Mouse (Mus musculus) erythroblast, adult 5-6 weeks (primary cell): ENCODE measurements around the gene Hmgcl. TPM values are rescaled to one million over a fixed set of nuclear protein-coding genes. Genes with fewer than 3 reads are reported as not detected.
A peak's percentile ranks its signal among the peaks of the same experiment; 100 is the strongest.

Source experiments
- ATAC-seq: replicated peaks from 2 replicates; pipeline ENCODE4 v1.8.0; 2016; ENCODE audit warnings: moderate number of reproducible peaks, mild to moderate bottlenecking, moderate TSS enrichment, inconsistent platforms; ENCODE audit not compliant: poor library complexity, low FRiP score, severe bottlenecking
- total RNA-seq, 2 experiments: library from RNA; stranded (forward) in 1 of 2; stranded (reverse) in 1 of 2; fragments of 150-400 nt in 1 of 2; fragments of 200-764, 138-1000 nt in 1 of 2; gene quantifications; 2 replicates each; pipeline versions ENCODE4 v1.2.3 to v1.2.4; 2015 to 2017; ENCODE audit warnings: low replicate concordance in 2 of 2

Hmgcl gene
- total RNA-seq (2015; ENCODE audit: low replicate concordance) (17.3 and 45.4 TPM in 2 replicates), total RNA-seq (2017; ENCODE audit: low replicate concordance) (15.6 and 15.8 TPM in 2 replicates)

DNA sequence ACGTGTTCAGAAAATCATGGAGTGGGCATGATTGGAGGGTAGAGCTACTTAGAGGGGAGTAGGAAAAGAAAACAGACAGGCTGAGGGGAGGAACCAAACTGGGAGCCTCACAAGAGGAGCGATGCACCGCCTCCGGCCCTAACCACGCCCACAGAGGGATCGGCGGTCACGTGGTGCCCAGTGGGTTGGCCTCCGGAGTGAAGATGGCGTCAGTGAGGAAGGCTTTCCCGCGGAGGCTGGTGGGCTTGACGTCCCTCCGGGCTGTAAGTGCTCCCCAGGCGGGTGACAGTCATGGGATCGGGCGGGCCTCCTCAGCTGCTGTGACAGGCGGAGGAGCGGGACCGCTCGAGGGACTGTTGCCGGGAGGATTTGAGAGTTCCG, at the start of gene Hmgcl:
Gene Hmgcl, plus strand, starts transcription at position 171 of the 381 bp plus-strand sequence.
- ATAC-seq, result peak; percentile 99

DNA sequence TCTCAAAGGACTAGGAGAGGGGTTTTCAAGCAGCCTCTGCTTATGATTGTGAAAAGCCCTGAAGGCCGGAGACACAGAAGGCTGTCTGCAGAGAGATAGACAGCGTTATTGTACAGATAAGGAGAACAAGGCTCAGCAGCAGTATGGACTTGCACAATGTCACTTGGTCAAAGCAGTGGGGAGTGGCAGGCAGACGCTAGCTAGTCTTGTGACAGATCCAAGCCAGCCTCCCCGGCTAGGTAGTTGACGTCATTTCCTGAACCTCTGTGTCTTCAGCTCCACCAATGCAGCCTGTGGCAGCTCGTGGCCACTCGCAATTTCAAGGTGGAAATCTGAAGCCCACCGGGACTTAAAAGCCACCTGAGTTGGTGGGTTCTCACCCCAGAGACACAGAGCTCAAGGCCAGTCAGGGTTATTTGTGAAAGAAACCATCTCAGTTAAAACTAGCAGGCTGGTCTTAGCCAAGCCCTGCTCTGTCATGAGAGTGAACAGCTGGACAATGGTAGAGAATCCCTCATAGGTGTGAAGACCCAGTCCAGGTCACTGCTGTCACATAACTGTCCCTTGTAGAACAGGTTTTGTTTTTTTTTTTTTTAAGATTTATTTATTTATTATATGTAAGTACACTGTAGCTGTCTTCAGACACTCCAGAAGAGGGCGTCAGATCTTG, 47.7 kb upstream of the Hmgcl start:
- ATAC-seq, result peak; percentile 92

DNA sequence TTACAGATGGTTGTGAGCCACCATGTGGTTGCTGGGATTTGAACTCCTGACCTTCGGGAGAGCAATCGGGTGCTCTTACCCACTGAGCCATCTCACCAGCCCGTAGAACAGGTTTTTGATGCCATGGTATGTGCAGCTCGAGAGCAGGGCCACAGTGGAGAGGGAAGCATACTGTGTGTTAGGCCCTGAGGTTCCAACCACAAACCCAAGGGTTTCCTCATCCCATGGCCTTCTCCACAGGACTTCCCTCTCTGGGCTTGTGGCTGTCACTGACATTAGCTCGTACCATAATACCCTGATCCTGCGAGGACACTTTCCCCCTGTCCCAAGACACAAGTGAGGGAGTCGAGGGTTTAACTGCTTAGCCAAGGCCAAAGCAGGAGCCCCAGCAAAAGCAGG, 47.2 kb upstream of the Hmgcl start:
- no peak for ATAC-seq

DNA sequence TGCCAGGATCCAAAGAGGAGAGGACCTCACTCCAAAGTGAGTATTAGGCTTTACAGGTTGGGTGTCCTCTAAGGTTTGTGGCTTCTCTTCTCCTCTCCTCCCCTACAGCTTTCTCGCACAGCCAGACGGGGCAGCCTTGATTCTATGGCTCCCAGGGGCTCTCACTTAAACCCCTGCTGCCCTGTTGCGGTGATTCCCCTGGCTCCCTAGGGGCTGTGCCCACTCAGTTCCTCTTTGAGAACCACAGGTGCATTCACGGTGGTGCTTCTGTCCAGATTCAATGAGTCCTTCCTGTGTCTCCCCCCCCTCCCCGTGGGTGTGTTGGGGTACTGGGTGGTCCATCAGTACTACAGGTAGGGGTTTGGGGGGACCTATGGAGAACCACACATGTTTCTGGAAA, 46.2 kb upstream of the Hmgcl start:
- no peak for ATAC-seq

DNA sequence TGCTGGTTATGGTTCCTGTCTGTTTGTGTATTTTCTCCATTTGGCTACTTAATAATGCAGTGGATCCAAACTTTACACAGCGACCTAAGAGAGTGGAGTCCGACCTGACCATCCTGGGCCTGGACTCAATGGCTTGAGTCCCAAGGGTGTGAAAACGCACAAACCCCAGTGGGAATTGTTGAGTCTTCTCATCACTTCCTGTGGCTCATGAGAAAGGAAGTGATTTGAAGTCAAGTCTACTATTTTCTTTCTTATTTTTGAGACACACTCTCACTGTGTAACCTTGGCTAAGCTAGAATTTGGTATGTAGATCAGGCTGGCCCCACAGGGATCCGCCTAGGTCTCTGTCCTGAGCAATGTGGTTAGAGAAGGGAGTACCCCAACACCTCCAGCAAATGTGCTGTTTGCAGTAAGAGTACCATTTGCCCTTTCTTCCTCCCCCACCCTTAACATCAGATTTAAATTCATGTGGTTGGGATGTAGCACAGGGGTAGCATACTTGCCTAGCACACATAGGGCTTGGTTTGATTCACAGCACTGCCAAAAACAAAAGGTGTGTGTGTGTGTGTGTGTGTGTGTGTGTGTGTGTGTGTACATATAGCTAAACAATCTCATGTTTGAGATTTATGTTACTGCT, 43.5 kb upstream of the Hmgcl start:
- ATAC-seq, result no peak

DNA sequence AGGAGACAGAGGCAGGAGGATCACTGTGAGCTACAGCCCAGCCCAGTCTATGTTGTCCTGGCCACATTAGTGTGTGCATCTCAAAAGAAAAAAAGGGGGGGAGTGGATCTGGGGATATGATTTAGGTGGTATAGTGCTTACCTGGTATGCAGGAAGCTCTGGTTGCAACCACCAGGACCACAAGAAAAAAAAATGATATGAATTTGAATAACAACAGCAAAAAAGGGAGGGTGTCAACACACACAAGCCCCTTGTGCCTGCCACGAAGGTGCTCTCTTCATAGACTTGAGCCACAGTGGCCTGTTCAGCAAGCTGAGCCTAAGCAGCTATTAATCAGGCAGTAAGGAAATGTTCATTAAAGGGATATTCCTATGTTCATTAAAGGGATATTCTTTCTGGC, 41.4 kb upstream of the Hmgcl start:
- no peak for ATAC-seq

DNA sequence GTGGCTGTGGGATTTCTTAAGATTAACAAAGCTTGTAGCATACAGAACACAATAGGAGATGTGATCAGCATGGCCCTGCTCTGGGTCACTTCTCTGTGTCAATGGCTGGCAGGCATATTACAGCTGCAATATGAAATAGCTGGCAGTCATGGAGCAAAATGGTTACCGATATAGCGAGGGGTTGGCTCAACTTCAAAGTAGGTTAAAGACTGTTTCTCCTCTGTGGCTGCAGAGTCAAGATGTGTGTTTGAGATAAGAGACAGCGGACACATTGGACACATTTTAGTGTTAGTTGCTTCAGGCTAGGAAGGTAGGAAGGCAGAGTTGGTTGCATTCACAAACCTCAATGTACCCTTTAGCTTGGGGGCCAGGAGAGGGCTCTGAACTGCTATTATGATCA, 39.6 kb upstream of the Hmgcl start:
- peak; percentile 68 for ATAC-seq

DNA sequence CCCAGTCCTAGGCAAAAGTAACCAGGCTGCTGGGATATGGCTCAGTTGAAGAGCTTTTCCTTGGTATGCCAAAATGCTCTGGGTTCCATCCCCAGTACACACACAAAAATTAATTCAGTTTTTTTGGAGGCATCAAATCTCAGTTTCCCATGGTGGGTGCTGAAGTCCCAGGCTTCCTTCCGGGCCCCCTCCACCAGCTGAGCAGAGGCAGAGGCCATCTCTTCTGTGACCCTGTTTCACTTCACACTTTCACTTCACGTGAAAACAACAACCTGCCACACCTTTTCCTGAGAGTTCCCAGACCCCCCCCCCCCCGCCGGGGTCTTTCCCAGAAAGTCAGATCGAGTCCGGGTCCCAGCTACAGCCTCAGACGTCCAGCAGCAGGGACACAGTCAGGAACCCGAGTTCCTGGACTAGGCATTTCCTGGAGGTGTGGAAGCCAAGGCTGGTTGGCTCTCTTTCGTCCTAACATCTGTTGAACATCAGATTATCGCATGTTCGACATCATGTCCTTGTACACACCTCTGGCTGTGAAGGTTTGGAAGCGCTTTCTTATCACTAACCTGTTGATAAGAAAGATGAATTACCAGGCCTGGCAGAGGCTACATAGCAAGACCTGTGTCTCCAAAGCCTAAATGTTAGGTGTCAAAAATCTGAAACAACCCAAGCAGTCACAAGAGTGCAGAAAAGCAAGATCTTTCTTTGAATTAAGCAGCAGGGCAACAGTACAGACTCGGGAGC, 36.8 kb upstream of the Hmgcl start:
- no peak for ATAC-seq

DNA sequence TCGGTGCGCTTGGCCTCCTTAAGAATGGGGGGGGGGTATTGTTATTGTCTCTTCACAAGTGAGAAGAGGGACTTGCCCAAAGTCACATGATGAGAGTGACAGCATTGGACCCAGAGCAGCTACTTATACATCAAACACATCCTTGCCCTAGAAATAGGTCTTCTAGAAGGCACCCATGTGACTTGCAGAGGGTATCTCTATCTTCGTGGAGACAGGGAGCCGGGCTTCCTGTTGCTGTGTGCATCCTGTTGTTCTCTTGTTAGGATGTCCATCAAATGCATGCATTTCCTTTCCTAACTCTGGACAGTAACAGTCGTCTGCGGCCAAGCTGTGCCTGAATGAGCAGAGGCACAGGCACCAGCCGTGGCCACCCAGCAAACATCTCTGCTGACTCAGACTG, 34.7 kb upstream of the Hmgcl start:
- ATAC-seq, result no peak

DNA sequence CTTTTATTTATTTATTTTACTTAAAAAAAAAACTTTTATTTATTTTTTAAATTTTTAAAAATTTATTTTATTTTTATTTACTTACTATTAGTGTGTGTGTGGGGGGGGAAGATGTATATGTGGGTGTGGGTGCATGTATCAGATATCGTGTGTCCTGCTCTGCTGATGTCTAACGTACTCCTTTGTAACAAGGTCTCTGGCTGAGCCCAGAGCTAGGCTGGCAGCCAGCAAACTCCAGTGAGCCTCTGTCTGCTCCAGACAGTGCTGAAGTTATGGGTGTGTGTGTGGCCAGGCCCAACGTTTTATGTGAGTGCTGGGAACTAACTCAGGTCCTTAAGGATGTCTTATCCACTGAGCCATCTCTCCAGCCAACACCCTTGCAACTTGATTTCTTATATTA, 34.1 kb upstream of the Hmgcl start:
- no peak for ATAC-seq

DNA sequence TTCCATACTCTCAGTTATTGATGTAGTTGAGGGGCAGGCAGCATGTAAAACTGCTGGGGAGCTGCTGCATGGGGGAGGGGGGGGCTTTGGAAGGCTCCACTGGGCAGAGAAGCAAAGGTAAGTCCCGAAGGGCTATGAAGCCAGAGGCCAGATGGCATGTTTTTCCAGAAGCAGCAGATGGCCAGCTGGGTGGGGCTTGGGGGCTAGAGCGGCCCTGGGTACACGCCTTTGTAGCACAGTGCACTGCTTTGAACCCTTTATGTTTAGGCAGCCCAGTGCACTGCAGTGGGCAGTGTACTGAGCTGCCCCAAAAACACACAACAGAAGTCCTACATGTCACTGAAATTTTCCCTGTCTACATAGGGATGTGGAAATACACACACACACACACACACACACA, 33.4 kb upstream of the Hmgcl start:
- no peak for ATAC-seq

DNA sequence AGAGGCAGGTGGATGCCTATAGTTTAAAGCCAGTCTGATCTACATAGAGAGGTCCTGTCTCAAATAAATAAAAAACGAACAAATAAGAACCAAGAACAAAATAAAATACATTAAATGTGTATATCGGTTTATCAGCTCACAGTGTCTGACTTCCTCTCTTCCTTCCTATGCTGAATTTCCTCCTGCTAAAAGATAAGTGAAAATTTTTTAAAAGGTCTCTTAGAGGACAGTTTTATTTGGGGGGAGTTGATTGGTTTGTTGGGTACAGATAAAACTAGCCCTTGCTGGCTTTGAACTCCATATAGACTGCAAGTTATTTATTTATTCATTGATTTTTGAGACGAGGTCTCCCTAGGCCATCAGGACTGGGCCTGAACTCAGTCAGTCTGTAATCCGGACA, 32.8 kb upstream of the Hmgcl start:
- ATAC-seq, result no peak

DNA sequence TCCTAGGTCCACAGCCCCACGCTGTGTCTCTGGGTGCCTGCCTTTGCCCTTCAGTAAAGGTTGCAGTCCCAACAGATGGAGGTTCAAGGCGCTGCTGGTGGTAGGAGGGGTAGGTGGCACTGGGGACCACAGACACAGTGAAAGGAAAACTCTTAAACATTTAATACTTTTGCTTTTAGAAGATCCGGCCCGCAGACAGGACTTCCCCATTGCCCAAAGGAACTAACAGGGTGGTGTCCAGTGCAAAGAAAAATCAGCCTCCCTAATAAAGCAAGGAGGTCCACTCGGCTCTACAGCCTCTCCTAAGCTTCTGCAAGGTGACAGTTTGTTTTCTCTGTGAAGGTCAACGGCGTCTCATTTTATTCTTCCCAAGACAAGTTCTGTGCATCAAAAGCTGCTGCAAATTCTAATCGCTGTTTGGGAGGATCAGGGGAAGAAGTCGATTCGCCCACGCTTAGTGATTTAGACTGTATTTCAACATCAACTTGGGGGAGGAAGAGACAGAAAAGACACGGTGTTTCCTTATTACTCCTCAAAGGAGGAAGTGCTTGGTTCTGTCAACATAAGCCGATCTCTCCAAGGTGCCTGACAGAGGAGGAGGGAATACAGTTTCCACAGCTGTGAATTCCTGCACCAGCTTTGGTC, 27.5 kb upstream of the Hmgcl start:
- no peak for ATAC-seq

DNA sequence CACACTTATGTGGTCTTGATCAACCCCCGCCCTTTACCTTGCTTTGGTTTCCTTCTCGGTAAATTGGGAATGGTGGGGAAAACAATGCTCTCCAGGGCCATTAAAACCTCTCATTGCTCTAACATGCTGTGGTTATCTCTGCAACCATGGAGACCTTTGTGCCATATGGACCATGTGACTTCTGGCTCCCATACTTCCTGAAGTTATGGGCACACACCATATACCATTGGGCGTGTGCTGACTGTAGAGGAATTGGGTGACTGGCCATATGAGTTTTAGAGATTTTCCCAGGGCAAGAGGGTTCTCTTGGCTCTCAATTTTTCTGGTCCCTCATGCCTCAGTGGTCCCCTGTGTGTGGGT, 27.0 kb upstream of the Hmgcl start:
- no peak for ATAC-seq

DNA sequence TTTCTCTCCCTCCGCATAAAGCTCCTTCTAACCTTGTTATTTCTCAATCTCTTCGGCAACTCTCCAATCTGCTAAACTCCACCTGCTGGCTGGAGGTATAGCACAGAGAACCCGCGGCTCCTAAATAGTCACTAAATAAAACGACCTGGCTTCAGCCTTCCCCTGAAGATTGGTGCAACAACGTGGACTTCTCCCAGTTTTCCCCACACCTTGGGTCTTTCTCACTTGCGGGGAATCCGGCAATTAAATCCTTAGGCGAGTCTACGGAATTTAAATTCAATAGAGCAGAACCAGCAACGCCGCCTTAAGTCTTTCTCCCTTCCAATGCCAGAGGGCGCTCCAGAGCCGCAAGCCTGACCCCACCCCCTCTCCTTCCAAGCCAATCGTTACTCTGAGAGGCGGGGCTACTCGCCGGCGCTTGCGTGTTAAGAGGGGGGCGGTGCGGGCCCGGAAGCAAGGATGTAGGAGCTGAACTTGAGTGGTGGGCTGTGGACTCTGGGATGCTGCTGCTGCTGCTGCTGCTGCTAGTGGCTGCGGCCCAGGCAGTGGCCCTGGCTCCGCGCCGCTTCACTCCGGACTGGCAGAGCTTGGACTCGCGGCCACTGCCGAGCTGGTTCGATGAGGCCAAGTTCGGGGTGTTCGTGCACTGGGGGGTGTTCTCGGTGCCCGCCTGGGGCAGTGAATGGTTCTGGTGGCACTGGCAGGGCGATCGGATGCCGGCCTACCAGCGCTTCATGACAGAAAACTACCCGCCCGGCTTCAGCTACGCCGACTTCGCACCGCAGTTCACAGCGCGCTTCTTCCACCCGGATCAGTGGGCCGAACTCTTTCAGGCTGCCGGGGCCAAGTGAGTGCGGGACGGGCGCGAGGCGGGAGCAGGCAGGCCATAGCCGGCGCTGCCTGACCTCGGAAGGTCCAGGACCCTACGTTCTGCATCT, 25.7 kb upstream of the Hmgcl start, which contains the start of gene Fuca1:
Gene Fuca1, plus strand, starts transcription at position 432 of the 938 bp plus-strand sequence.
- peak; percentile 94 for ATAC-seq

DNA sequence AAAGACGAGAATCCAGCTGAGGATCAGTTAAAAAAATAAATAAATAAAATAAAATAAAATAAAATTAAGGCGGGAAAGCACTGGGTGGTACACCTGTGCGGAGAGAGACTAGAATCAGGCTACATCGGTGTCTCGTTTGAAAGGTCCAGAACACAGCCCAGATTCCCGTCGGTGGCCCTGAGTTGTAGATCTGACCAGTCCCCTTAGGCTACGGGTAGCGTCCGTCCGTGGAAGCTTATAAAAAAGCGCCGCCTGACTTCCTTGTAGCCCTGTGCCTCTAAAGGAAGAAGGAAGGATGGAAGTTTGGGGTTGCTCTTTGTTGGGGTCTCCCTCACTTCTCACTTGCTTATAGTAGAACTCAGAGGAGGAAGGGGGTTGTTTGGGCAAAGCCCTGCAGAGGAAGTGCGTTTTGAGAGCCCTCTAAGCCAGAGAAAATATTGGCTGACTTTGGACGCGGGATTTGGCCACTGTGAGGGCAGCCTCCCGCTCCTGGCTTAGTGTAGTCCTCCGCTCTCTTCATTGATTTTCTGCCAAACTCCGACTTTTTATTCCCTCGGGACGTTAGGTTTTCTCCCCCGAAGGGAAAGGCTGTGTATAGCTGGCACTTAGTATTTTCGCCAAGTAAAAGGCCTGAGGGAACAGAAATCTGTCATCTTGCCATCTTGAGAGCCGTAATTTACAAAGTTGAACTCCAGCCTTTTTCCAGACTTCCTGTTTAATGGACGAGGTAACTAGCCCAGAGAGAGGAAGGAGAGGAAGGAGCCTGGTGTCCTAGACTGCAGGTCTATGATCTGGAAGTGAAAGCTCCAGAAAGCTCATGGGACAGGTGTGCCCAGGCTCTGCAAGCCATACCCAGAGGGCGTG, 24.8 kb upstream of the Hmgcl start:
- ATAC-seq, result no peak

DNA sequence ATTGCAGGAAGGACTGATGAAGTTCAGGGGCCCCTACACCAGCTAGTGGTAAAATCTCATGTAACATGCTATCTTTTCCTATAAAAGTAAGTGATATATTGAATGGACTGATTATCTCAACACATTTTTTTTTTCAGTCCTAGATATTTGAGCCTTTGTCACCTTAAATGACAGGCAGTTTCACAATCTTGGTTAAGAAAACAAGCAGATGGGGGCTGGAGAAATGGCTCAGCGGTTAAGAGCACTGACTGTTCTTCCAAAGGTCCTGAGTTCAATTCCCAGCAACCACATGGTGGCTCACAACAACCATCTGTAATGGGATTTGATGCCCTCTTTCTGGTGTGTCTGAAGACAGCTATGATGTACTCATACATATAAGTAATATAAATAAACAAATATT, 24.1 kb upstream of the Hmgcl start:
- ATAC-seq, result no peak

DNA sequence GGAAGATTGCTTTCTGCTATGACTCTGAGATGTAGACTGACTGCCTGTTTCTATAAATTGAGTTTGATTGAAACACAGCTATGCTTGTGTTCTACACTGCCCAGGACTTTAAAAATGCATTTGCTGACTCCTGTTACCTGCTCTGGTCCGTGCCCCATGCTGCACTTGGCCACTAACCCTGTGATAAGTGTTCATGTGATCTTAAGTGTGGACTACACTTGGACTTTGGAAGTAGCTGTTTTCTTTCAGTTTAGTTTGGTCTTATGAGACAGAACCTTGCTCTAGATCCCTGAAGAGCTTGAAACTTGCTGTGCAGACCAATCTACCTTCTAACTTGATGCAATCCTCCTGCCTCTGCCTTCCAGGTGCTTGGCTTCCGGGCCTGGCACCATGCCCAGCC, 21.8 kb upstream of the Hmgcl start:
- no peak for ATAC-seq

DNA sequence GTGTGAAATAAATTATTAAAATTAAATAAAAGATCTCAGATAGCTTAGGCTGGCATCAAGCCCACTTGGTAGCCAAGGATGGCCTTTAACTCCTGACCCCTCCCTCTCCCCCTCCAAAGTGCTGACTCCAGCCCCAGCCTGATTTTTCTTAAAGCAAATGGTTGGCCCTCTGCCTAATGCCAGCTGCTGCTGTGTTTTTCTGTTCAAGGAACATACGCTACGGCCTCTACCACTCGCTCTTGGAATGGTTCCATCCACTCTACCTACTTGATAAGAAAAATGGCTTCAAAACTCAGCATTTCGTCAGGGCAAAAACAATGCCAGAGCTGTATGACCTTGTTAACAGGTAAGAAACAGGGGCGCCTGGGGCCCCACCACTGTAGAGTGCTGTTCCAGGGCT, 20.9 kb upstream of the Hmgcl start:
- ATAC-seq, result no peak
